Mouse (Mus musculus): ENCODE measurements at regions not wholly inside any gene's neighbourhood (a gene's known extent, or its start where the extent isn't known, plus 50 kb on each side); places are given as distances from the start of the nearest gene placed in this dataset.

DNA sequence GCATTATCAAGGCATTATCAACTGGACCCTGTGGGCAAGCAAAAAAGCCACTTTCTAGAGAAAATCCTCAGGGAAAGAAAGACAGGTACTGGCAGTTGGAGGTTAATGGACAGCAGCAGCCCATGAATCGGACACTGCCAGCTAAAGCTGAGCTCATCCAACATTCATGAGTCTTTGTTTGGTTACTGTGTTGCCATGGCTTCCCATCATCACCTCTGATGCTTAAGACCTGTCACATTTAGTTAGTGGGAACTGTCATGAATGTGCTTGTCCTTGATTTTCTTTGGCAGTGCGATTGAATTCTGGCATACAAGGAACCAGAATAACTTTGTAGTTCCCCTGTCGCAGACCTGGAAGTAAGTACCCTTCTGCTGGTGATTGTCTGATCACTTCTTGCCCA, 453.9 kb downstream of the H2al1n start:
- TF ChIP-seq CTCF (IDR thresholded peaks at IDR 0.05; ENCODE audit: low read depth, low read length) (no peak), POLR2A (IDR thresholded peaks at IDR 0.05; ENCODE audit: extremely low read depth, insufficient read depth, low read length) (no peak)

Data from liver, adult 2 months (tissue).